Mouse (Mus musculus) hematopoietic stem cell, adult 5-6 weeks (primary cell): ENCODE measurements around the gene Usp20. TPM values are rescaled to one million over a fixed set of nuclear protein-coding genes. Genes with fewer than 3 reads are reported as not detected.

Source experiments
- ATAC-seq, 2 experiments: fragments of 125-278 bp in 1 of 2; replicated peaks in 1 of 2; 2 replicates each; pipeline ENCODE4 v1.8.0; 2016 to 2017; ENCODE audit warnings: inconsistent platforms in 2 of 2, mild to moderate bottlenecking in 2 of 2, moderate number of reproducible peaks in 2 of 2, low read depth in 1 of 2, moderate TSS enrichment in 1 of 2; ENCODE audit not compliant: low FRiP score in 2 of 2, poor library complexity in 2 of 2, severe bottlenecking in 2 of 2, insufficient read depth in 1 of 2, low TSS enrichment in 1 of 2
- total RNA-seq: library from RNA; stranded (forward); fragments of 172-1452, 232-1000 nt; gene quantifications from 2 replicates; pipeline ENCODE4 v1.2.3, GENCODE M21; 2017

Gene Usp20
- total RNA-seq, 1 experiment from 2014 or later, result 4.2 TPM

DNA sequence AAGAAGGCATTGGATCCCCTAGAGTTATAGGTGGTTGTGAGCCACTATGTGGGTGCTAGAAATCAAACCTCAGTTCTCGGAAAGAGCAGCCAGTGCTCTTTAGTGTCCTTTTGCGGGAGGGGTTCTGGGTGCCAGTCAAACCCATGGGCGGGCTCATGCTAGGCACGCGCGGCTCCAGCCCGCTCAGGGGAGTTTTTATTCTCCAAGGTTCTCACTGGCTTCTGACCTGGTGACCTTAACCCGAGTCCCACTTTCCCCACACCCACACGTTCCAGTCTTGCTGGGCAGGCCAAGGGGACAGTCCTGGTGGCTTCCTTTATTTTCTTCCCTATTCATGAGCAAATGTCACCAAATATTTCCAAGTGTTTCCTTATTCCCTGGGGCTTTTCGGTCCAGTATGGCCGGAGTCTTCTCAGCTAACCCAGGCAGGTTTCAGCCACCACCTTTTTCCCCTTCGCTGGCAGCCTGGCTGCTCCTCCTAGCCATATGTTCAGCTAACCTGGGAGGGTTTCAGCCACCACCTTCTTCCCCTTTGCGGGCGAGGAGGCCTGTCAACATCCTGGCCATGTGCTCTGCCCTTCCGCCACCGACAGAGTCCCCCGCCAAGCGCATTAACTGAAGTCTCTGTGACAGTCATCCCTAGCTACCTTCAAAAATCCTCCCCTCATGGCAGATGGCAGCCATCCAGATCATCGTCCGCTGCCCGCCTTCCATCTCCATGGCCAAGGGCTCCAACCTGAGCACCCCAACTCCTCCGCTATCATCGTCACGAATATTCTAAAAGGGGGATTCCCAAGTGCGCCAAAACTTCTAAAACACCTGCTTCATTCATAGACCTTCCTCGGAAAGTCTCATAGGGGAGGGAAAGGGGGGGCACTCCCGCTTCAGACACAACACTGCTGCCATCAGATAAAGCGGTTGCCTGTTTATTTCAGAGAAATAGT lies 79.0 kb downstream of the Usp20 start:
- ATAC-seq, result peak; percentile 82 to 97

- peak; percentile 68 to 74 for ATAC-seq
These were observed 80.0 kb downstream of the Usp20 start for GRCm38 (mm10) chr2:31061868-31062628.

- no peak for ATAC-seq
These were observed 84.1 kb downstream of the Usp20 start for GRCm38 (mm10) chr2:31066019-31066789.

- ATAC-seq, result no peak
These were observed 85.0 kb downstream of the Usp20 start for GRCm38 (mm10) chr2:31067059-31067595.

GRCm38 (mm10) chr2:31067696-31068245 lies 85.7 kb downstream of the Usp20 start:
- no peak for ATAC-seq

GRCm38 (mm10) chr2:31068246-31069113 lies 86.4 kb downstream of the Usp20 start:
- ATAC-seq, result no peak

- ATAC-seq, result no peak
These were observed 87.0 kb downstream of the Usp20 start for GRCm38 (mm10) chr2:31069114-31069445.

DNA sequence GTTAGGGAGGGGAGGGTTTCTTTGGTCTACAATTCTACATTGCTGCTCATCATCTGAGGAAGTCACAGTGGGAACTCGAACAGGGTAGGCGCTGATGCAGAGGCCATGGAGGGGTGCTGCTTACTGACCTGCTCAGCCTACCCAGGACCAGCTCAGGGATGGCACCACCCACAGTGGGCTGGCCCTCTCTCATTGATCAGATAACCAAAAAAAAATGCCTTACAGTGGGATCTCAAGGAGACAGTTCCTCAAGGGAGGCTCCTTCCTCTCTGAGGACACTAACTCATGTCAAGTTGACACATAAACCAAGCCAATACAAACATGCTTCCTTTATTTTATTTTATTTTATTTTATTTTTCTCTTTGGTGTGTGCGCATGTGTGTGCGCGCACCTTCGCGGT lies 87.4 kb downstream of the Usp20 start:
- no peak for ATAC-seq

Other genes with a start within 250 kb of the Usp20 start
- 1.8 and 3.0 TPM in 2 replicates for gene 1700001O22Rik, start 178.6 kb upstream of the Usp20 start, total RNA-seq
- 21.2 and 22.6 TPM in 2 replicates for gene Ntmt1, start 174.5 kb upstream of the Usp20 start, total RNA-seq
- 10.7 and 15.6 TPM in 2 replicates for gene Asb6, start 151.9 kb upstream of the Usp20 start, total RNA-seq
- gene Prrx2, start 147.3 kb upstream of the Usp20 start, total RNA-seq, result not detected in 2 replicates
- 0.25 and 0.63 TPM in 2 replicates for gene Ptges, start 52.4 kb upstream of the Usp20 start, total RNA-seq
- gene Tor1b, start 29.3 kb upstream of the Usp20 start, total RNA-seq, result 41.1 and 44.8 TPM in 2 replicates
- gene Tor1a, start 14.3 kb upstream of the Usp20 start, total RNA-seq, result 35.8 and 60.3 TPM in 2 replicates
- 73.8 and 76.0 TPM in 2 replicates for gene BC005624, start 78 bp upstream of the Usp20 start, total RNA-seq
- gene Fnbp1, start 159.7 kb downstream of the Usp20 start, total RNA-seq, result 58.5 and 59.4 TPM in 2 replicates
- gene Gpr107, start 170.0 kb downstream of the Usp20 start, total RNA-seq, result 11.8 and 17.9 TPM in 2 replicates